Comparison of ENCODE assay signal across 12 mouse cellular contexts in the genomic region with DNA sequence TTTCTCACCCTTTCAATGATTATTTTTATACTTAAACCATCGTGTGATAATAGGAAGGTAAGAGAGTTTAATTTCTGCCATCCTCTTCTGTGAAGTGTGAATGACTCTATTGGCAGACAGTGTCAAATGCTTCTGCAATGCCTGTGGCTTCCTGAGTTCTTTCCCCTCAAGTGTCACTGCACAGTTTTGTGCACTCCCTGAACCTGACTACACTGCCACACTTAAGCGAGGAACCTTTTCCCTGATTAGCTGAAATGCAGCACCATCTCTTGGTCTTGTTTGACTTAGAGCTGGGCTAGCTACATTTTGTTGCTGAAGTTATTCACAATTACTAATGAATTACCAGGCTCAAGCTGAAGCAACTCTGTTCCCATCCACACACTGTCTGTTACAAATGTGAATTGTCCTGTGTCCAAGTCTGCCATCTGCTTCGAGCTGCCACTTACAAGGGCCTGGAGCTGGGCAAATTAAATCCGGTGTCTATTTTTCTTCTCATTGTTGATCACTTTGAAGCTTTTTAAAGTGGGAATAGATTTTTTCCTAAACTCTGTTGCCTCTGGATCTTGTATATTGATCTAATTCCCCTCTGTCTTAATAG.
DNase-seq lines count a peak whose midpoint lies in the region; ATAC-seq and TF ChIP-seq lines count a peak whose summit lies in the region.
"Had no signal": no experiment of that assay in that cellular context is flagged by ENCODE, and none has a peak within 500 bp of the region (broad histone marks: within the 10 kb centered on the region; RNA-seq: fewer than 3 reads in every experiment).

No protein-coding gene starts in this region.

- intact Hi-C loops in heart, adult 2 months (cut with DNase I) = no loop called here

- H3K27me3 ChIP-seq in midbrain, embryonic 15.5 days (replicated peaks) = no peaks in the 10 kb centered on the region
- no peaks in the 10 kb centered on the region for H3K27me3 ChIP-seq in midbrain, embryonic 11.5 days (ENCODE audit: control insufficient read depth, insufficient read depth, low read length)
- H3K27me3 ChIP-seq in cerebellum, adult 2 months (ENCODE audit: control insufficient read depth, insufficient read depth, low read length) = no peaks in the 10 kb centered on the region
- no peaks in the 10 kb centered on the region for H3K27me3 ChIP-seq in heart, adult 2 months (ENCODE audit: control insufficient read depth, insufficient read depth, low read length)
- H3K27me3 ChIP-seq: embryonic facial prominence, embryonic 12.5 days had no signal

- no peak for TF ChIP-seq CTCF in cerebellum, adult 2 months (IDR thresholded peaks at IDR 0.05; ENCODE audit: borderline replicate concordance, insufficient read depth, low read depth, low read length)
- TF ChIP-seq CTCF in layer of hippocampus, adult 2 months (conservative IDR thresholded peaks at IDR 0.05) = peak; percentile 52
- TF ChIP-seq CTCF in heart, adult 2 months (IDR thresholded peaks at IDR 0.05) = no peak

- H3K4me3 ChIP-seq in midbrain, embryonic 15.5 days = no peak overlapping the region
- H3K4me3 ChIP-seq in midbrain, embryonic 11.5 days (ENCODE audit: low read depth, low read length) = no peak overlapping the region
- no peak overlapping the region for H3K4me3 ChIP-seq in cerebellum, adult 2 months (replicated peaks; ENCODE audit: insufficient read depth, low read depth, low read length)
- H3K4me3 ChIP-seq in layer of hippocampus, adult 2 months = no peak overlapping the region
- no peak overlapping the region for H3K4me3 ChIP-seq in heart, adult 2 months
- H3K4me3 ChIP-seq: embryonic facial prominence, embryonic 12.5 days had no signal

- no peak for ATAC-seq in midbrain, embryonic 15.5 days (replicated peaks)
- no peak for ATAC-seq in midbrain, embryonic 11.5 days (ENCODE audit: low FRiP score)

- no peaks in the 10 kb centered on the region for H3K9me3 ChIP-seq in midbrain, embryonic 15.5 days
- H3K9me3 ChIP-seq in midbrain, embryonic 11.5 days (ENCODE audit: control insufficient read depth, low read length) = no peaks in the 10 kb centered on the region
- H3K9me3 ChIP-seq: embryonic facial prominence, embryonic 12.5 days had no signal

- TF ChIP-seq EP300 in heart, adult 2 months (IDR thresholded peaks at IDR 0.05; ENCODE audit: insufficient read depth, low read depth, low read length) = no peak

- no peak for TF ChIP-seq POLR2A in cerebellum, adult 2 months (IDR thresholded peaks at IDR 0.05; ENCODE audit: borderline replicate concordance, insufficient read depth, low read length)
- TF ChIP-seq POLR2A in heart, adult 2 months (IDR thresholded peaks at IDR 0.05; ENCODE audit: insufficient read depth, low read depth, low read length) = no peak

- H3K9ac ChIP-seq in midbrain, embryonic 15.5 days = no peak overlapping the region
- no peak overlapping the region for H3K9ac ChIP-seq in midbrain, embryonic 11.5 days (ENCODE audit: low read length)
- H3K9ac ChIP-seq in heart, adult 2 months (ENCODE audit: low read depth, low read length) = no peak overlapping the region
- H3K9ac ChIP-seq: embryonic facial prominence, embryonic 12.5 days; liver, embryonic 14.5 days had no signal

- H3K27ac ChIP-seq in midbrain, embryonic 15.5 days = 0 out of 2 replicates have a peak overlapping the region, but pooled peaks have one; percentile 6
- no peak overlapping the region for H3K27ac ChIP-seq in midbrain, embryonic 11.5 days (ENCODE audit: low read depth, low read length)
- H3K27ac ChIP-seq in cerebellum, adult 2 months (ENCODE audit: insufficient read depth, low read length) = no peak overlapping the region; the same call in 1 of the 2 replicates
- H3K27ac ChIP-seq in layer of hippocampus, adult 2 months = peak overlapping the region; percentile 75
- H3K27ac ChIP-seq in heart, adult 2 months = no peak overlapping the region
- H3K27ac ChIP-seq: embryonic facial prominence, embryonic 12.5 days; liver, embryonic 14.5 days had no signal

- H3K4me2 ChIP-seq in midbrain, embryonic 15.5 days = no peak overlapping the region
- H3K4me2 ChIP-seq in midbrain, embryonic 11.5 days = no peak overlapping the region
- H3K4me2 ChIP-seq: embryonic facial prominence, embryonic 12.5 days had no signal

- no peak for DNase-seq in midbrain, embryonic 11.5 days (ENCODE audit: low spot score, missing footprints)
- DNase-seq in cerebellum, adult 2 months = peak; percentile 74 to 92
- DNase-seq in layer of hippocampus, adult 2 months (ENCODE audit: low spot score in 2 of 2) = peak; percentile 65 to 80
- DNase-seq in lung, postnatal 36 days = peak; percentile 38
- DNase-seq in retina, postnatal 1 day = no peak
- DNase-seq in heart, adult 2 months = no peak
- DNase-seq in spleen, postnatal 4 days (ENCODE audit: low spot score in 2 of 2) = no peak
- DNase-seq: adrenal gland, postnatal 14 days; kidney, postnatal 14 days had no signal

- no peaks in the 10 kb centered on the region for H3K36me3 ChIP-seq in midbrain, embryonic 15.5 days (replicated peaks)
- no peaks in the 10 kb centered on the region for H3K36me3 ChIP-seq in midbrain, embryonic 11.5 days (ENCODE audit: control insufficient read depth, insufficient read depth, low read length)
- no peaks in the 10 kb centered on the region for H3K36me3 ChIP-seq in heart, adult 2 months (ENCODE audit: control insufficient read depth, insufficient read depth, low read length)
- H3K36me3 ChIP-seq: embryonic facial prominence, embryonic 12.5 days had no signal

- H3K4me1 ChIP-seq in midbrain, embryonic 15.5 days = no peaks in the 10 kb centered on the region
- no peaks in the 10 kb centered on the region for H3K4me1 ChIP-seq in midbrain, embryonic 11.5 days (ENCODE audit: control insufficient read depth, insufficient read depth, low read length)
- H3K4me1 ChIP-seq in cerebellum, adult 2 months (ENCODE audit: control insufficient read depth, insufficient read depth, low read length) = peaks cover 15% of the 10 kb centered on the region; the same call in 1 of the 2 replicates
- peaks cover 2% of the 10 kb centered on the region for H3K4me1 ChIP-seq in heart, adult 2 months (ENCODE audit: control insufficient read depth, insufficient read depth, low read length)
- H3K4me1 ChIP-seq: embryonic facial prominence, embryonic 12.5 days had no signal

- H3K79me2 ChIP-seq in heart, adult 2 months (replicated peaks; ENCODE audit: control insufficient read depth, insufficient read depth, low read length) = no peaks in the 10 kb centered on the region

- WGBS in midbrain, embryonic 15.5 days = 68% methylated on average over 4 of the region's 4 CpGs
- WGBS in midbrain, embryonic 11.5 days = 88% methylated on average over 4 of the region's 4 CpGs
- WGBS in cerebellum, adult 2 months = 6% methylated on average over 4 of the region's 4 CpGs
- WGBS in heart, adult 2 months = 70% methylated on average over 4 of the region's 4 CpGs

Comparison
In these comparisons a context has a peak if more than half of its experiments do, and no peak if none do; other contexts are left out.
1. H3K27ac ChIP-seq: peak in midbrain, embryonic 15.5 days (single experiment) and layer of hippocampus, adult 2 months (single experiment); none in midbrain, embryonic 11.5 days (single experiment), cerebellum, adult 2 months (single experiment) and heart, adult 2 months (single experiment).
2. DNase-seq: peak in cerebellum, adult 2 months (2 of 2), layer of hippocampus, adult 2 months (2 of 2) and lung, postnatal 36 days (single experiment); none in midbrain, embryonic 11.5 days (single experiment), retina, postnatal 1 day (single experiment), heart, adult 2 months (0 of 2) and spleen, postnatal 4 days (0 of 2).